Mouse (Mus musculus) CD8-positive naive resting alpha-beta T cell, adult 2 months (primary cell): ENCODE results near the gene Tanc2.

Source experiments
- DNase-seq, 2 experiments: peaks; one replicate each; pipeline ENCODE4 v3.0.0; 2022; ENCODE audit warnings: low read depth in 2 of 2, low spot score in 2 of 2

Gene Tanc2

DNA sequence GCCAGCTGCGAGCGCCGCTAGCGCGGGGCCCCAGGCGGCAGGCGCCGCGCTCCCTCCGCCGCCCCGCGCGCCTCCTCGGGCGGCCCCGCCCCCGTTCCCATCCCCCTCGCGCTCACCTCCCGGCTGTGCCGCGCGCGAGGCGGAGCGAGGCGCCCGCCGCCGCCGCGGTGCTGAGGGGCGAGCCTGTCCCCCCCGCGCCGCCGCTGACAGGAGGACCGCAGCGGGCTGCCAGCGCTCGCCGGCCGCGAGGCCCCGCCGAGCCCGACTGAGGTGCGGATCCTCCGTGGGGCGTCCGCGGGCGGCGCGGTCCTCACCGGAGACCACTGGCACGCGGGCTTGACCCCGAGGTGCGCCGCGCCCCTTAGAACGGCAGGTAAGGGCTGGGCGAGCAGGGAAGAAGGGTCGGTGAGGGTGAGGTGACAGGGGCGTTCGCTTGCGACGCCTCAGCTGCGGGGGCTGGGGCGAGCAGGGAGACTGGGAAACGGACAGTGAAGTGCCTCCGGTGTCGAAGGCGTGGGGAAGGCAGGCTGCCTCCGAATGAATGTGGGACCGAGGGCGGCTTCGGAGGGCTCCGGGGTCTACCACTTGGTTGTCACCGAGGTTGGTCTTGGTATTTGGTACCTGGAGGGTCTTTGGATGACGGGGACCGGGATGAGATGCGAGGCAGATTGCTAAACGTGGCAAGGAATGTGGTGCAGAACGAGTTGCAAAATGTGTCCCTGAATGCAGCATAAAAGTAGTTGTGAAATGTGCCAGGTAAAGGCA is at the start of gene Tanc2:
Gene Tanc2 (plus strand): TSS at position 110 of the 765 bp plus-strand sequence.
- peak; percentile 30 to 36 for DNase-seq

DNA sequence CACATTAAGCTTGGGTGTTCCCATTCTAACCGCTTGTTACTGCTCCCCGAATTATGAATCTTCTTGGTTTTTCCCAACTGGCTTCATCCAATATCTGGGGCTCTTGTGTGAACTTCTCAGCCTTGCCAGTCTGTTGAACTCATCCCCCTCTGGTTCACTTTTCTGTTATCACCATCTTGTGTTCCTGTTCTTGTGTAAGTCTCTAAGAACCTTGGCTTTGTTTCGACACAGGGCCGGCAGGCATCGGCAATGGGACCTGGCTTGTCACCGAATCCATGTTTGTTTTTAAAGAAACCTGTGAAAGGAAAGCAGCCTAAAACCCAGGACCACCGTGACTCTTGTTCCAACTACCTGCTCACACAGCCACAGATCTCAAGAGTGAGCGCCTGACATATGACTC is 49.0 kb upstream of the Tanc2 start:
- DNase-seq: no peak

DNA sequence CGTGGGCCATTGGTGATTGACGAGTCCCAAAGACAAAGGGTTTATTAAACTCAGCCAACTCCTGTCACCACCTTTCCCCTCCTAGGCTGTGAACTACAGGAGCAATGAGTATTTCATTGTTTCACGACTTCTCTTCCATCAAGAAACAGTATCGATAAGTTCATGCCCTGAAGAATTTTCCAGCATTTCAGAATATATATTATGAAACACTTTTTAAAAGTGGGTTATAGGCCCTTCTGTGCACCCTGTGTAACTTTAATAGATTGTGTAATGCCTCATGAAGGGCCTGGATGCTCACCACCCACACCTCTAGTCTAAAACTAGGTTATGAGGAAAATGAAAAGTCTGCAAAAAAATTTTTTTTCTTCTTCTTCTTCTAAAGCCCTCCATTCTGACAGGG is 48.4 kb upstream of the Tanc2 start:
- DNase-seq: no peak

DNA sequence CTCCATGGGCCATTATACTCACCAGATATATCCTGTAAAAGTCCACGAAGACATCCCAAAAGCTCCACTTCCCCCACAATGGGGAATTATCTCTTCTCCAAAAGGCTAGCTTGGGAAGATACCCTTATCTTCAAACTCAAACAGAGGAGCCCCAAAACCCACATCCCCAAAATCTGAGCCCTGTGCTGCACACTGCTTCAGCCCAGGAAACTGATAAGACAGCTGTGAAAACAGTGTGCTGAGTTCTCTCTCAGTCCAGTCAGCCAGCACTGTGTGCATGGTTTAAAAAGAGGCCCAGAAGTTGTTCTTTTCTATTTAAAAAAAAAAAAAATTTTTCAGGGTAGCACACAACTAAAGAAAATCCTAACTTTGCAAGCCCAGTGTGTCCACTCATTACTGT is 47.7 kb upstream of the Tanc2 start:
- no peak for DNase-seq

DNA sequence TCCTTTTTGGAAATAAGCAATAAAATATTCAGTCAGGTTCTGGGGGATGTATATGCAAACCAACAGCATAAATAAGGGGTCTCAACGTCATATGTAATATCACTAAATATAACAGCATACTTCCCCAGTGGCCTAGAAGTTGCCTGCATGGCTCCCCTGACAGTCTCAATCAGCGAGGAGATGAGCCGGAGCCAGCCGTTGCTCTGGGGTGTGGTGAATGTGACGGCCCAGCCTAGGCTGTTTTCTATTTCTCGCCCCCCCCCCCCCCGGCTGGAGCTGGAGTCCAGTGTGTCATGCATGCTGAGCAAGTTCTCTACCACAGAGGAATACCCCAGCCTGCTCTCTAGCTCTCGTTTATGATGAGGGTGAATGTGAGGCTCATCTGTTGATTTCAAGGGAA is 44.0 kb upstream of the Tanc2 start:
- no peak for DNase-seq

DNA sequence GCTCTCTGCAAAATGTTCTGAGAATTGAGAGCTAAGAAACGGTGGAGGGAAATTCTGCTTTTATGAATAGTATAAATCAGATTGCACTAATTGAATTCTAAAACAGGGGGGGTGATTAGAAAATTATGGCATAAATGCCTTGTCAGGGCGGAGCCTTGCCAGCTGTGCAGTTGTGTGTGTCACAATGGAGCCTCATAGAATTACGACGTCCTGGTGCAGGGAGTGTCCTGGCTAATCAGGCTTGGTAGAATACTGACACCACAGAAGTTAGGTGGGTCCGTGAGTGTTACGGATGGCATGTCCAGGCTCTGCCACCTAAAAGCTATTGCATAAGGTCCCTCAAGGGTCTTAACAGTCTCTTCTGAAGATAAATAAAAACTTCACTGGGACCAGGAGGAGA is 43.4 kb upstream of the Tanc2 start:
- DNase-seq: no peak

DNA sequence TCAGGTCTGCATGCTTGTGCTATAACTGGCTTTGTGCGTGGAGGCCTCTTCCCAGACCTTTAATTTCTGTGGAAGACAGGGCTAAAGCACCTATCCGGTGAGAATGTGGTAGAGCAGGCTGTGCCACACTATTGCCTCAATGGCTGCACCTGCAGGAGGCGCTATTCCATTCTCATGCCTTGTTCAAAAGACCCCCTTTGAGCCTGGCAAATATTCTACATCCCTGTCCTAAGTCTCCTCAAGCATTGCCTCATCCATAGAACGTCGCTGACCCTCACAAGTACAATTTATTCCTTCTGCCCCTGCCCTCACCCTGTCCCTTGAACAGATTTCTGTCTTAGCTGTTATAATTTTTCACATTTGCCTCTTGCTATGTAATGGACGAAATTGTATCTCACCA is 41.4 kb upstream of the Tanc2 start:
- no peak for DNase-seq

DNA sequence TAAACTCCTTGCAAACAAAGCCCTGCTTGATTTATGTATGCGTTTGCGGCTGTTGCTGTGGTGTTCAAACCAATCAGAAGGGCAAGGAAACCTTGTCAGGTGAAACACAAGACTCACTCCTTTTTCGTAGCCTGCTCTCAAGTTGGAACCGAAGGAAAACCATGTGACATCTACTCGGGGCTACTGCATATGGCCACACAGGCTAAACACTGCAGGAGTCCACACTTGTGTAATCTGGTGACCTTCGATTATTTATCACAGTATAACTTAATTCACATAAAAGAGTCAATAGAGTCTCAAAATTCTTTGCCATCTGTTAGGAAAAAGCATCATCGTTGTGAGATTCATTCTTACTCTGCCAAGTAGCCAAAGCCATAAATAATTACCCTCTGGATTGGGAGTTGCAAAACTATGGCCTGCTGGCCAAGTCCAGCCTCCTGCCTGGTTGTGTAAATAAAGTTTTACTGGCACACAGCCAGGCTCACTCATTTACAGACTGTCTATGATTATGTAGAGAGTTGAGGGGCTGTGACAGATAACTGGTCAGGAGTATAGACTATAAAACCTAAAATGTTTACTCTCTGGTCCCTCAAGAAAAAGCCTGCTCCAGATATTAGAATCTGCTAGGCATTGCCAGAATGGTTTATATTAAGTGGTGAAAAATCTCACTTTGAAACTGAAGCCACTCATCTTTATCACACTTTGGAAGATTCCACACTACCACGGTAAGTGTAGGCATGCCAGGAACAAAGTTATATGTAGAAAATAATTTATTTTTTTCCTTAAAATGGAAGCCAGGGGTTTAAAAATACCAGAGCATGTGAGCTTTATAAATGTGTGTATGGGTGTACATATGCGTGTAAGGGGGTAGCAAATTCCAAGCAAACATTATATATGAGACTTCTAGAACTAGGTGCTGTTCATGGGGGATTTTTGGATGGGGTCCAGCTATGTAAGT is 40.3 kb upstream of the Tanc2 start:
- DNase-seq: no peak

DNA sequence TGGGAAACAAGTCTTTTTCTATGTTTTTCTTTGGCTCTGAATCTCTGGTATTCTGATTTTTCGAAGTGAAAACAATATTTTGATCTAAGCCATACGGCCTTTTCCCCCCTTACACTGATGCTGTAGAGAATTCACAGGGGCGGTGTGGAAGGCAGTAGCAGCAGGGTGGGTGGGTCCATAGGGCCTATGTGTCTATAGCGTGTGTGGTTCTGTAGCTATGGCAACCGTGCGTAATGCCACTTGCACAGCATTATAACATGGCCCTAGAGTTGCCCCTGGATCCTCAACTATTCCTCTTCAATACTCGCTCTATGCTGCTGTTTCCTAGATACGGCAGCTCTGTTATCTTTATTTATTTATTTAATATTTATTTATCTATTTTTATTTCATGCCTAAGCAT is 32.5 kb upstream of the Tanc2 start:
- DNase-seq: no peak

DNA sequence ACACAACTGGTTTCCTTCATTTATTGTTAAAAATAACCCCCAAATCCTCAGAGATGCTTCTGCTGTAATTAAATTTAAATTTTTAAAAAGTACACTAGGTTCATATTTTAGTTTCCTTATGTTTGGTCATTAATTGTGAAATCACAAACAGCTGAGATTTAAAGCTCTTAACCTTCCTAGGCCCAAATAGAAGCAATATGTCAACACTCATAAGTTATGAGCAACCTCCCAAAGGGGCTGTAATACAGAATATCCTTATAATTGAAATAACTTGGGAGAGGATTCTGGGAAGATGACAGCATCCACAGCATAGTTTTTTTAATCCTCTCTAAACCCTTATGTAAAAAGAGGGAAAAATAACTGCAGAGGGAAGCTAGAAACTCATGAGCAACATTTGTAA is 31.7 kb upstream of the Tanc2 start:
- no peak for DNase-seq

DNA sequence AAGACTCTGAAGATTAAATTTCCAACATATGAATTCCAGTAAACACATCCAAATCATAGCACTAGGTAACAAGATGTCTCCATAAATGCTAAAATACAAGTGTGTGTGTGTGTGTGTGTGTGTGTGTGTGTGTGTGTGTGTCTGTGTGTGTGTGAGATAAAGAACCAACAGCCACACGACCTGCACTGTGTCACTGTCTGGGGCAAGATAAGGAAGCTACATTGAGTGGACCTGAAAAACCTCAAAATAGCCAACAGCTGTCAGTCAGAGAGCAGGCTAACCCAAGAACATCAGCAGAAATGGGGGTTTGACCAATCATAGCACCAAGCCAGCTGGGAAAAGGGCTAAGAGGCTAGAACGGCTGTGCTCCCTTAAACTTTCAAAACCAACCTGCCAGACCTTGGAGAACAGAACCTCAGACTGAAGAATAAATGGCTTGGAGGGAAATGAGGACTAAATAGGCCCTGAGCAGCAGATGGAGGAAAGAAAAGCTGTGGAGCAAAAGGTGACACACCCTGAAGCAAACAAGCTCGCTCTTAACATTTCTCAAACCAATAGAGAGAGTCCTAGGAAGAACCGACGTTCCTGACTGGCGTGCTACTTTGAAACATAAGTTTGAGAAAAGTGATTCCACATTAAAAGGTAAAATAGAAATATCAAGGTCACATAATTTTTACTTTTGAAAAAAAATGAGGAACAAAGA is 30.8 kb upstream of the Tanc2 start:
- DNase-seq: no peak

DNA sequence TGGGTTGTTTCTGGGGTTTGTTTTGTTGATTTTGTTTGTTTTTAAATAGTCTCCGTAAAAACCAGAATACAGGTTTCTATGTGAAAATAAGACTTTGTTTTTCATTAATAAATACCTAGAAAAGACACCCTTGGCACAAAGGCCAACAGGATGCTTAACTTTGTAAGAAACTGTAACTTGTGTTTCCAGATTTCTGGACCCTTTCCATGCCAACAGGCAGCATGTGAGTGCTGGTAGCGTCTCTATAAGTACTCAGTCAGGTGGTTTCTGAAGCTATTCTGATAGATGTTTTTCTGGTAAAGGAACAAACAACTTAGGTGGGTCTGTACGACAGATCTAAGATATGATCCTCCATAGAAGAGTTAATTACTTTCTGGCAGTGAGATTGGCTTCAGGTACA is 26.2 kb upstream of the Tanc2 start:
- no peak for DNase-seq

DNA sequence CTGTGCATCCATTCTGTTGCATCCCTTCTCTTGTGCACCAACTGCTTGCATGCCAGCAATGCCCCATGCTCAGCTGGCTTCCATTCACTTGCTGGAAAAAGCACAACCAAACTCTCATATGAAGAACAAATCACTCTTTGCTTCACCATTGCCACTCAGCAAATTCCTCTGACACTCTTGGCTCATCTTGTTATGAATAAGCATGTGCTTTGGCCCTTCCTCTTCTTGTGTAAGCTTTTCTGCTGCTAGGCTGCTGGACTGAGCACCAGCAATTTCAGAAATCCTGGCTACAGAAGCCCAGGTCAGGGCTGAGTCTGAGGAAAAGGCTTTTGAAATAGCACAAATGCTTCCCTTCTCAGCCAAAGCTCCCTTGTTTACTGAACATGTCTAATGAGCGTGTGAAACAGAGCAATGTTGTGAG is 22.6 kb upstream of the Tanc2 start:
- DNase-seq: no peak

DNA sequence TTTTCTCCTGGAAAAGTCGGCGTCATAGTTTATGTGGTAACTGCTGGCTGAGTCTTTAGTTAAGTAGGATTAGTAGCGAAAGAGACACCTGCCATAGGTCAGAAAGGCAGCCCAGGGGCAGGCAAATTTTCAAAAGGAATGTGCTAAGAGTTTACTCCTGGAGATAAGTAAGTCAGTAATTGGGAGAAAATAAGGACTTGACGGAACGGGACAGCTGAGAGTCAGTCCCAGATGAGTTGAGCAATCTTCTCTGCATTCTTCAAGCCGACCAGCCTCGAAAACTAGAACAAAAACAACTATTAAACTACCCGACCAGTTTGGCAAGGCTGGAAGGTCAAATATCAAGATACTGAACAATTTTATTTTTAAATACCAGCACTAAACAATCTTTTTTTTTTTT is 17.8 kb upstream of the Tanc2 start:
- no peak for DNase-seq

DNA sequence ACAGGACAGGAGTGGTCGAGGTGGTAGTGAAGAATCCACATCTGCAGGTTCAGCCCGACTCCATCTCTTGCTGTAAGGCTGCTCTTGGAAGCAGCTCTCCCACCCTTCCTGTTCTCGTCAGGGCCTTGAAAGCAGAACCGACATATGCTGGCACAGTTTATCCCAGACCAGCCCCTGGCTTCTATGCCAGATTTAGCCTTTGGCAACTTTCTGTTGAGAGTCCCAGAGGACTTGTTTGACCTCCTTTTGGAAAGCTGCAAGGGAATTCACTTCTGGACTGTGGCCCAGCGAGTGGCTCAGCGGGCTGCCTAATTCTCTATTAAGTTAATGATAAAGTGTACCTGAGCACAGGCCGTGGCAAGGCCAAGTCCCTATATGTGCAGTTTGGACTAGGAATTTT is 15.5 kb upstream of the Tanc2 start:
- DNase-seq: no peak

DNA sequence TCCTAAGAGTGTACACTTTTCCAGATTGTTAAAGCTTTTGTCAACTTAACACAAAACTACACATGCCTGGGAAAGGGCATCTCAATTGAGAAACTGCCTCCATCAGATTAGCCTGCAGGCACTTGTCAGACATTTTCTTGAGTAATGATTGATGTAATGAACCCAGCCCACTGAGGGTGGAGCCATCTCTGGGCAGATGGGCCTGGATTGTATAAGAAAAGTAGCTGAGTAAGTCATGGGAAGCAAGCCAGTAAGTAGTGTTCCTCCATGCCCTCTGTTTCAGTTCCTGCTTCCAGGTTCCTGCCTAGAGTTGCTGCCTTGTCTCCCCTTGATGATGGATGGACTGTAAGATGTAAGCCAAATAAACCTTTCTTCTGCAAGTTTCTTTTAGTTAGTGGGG is 12.6 kb upstream of the Tanc2 start:
- no peak for DNase-seq

DNA sequence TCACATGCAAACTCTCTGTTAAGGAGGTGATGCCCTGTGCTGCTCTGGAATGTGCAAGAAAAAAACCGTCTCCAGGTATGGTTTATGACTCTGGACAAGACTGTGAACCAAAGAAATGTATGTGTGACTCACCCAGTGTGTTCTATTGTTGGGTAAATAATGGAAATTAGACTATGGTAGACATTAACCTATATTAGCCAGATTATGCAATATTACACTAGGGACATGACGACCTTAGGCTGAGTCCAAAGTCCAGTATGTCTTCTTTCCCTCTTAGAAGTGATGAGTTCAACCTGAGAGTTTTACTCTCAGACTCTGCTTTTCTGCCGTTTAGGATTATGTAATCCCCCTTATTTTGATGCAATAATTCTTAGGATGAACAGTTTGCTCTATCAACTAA is 7.8 kb upstream of the Tanc2 start:
- no peak for DNase-seq

DNA sequence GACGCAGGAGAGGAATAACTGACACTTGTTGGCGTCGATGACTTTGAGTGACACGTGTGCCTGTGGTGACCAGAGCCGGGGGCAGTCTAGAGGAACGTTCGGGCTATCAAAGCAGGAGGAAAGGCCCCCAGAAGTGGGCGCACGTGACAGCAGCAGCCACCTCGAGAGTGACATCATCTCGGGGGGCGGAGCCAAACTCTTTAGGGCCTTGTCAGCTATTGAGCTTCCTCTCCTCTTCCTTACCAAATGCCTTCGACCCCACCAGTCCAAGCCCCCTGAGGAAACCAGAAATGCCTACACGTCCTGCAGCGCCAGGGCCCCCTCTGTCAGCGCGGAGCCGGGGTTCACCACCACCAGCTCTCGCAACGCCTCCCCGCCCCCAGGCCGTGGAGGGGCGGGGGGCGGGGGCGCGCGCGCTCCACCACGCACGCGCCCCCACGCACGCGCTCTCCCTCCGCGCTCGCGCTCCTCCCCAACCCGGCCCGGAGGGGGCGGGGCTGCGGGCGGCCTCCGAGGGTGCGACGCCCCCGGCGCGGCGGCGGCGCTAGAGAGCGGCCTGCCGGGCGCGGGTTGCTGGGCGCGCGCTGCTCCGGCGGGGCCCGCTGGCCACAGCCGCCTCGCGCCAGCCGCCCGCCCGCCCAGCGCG is 432 bp upstream of the Tanc2 start:
- DNase-seq: peak; percentile 80 to 89

DNA sequence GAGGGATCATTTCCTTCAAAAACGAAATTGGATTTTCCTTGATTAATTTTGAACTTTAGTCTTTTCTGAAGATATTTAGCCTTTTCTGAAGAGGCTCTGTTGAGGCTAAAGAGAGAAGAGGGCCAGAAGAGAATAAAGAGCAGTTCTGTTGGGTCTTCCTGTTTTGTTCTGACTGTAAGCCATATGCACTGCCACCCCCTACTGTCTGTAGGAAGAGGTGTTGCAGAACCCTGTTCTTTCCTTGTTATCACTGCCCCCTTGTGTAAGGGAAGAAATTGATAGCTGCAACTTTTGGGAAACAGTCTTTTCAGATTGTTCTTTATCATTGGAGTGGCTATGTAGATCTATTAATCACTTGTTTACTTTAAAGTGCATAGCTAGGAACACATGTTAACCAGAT is 2.1 kb downstream of the Tanc2 start:
- DNase-seq: peak; percentile 36 to 56

DNA sequence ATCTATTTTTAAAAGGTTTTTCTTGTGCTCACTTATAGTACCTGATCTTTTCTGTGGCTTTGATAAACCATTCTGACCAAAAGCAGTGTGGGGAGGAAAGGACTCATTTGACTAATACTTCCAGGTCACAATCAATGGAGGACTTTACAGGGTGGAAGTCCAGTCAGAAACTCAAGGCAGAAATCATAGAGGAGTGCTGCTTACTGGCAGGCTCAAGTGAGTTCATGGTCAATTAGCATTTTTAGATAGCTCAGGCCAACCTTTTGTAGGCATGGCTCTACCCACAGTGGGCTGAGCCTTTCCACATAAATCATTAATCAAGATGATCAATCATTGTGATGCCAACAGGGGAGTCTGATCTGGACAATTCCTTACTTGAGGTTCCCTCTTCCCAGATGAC is 12.4 kb downstream of the Tanc2 start:
- no peak for DNase-seq

DNA sequence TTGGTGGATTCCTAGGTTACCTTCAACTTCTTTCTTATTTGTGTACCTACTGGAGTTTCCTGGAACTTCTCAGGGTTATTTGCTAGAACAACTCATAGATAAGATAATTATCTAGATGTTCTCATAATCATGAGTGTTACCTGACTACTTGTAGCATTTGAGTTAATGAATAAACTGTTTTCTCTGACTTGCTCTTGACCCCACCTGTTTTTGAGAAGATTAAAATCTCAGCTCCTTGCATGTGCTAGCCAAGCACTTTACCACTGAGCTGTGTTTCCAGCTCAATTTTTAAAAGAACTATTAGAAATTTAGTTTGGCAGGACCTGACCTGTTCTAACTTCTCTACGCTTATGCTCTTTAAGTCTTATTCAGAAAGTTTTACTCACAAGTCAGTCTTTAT is 36.4 kb downstream of the Tanc2 start:
- no peak for DNase-seq
